Mouse (Mus musculus) stomach, postnatal 0 days (tissue): ENCODE data around the gene Psg22. TPM values are rescaled to one million over a fixed set of nuclear protein-coding genes. Genes with fewer than 3 reads are reported as not detected.
A peak's percentile ranks its signal among the peaks of the same experiment; 100 is the strongest.
"Not testable (repeated sequence)": the region's sequence is repeated elsewhere in the genome, so short reads cannot be mapped to it uniquely, and the experiment has no call there.

ENCODE experiments used
- ATAC-seq: fragments of 200-750 bp; cut with Nextera tagmentation; 2 replicates; pipeline ENCODE4 v1.8.0; 2017; ENCODE audit not compliant: low FRiP score, low TSS enrichment
- DNase-seq: peaks from one replicate; pipeline ENCODE4 v3.0.0-alpha.2; 2016; ENCODE audit warnings: low spot score
- H3K27ac ChIP-seq: fragments of 300-500 bp; sonication (generic); replicated peaks from 2 replicates; pipeline ENCODE4 v1.5.1; 2014; ENCODE audit warnings: mild to moderate bottlenecking, control low read depth
- H3K27me3 ChIP-seq: fragments of 300-500 bp; sonication (generic); 2 replicates; pipeline ENCODE4 v1.6.1; 2014; ENCODE audit warnings: low read length; ENCODE audit not compliant: control insufficient read depth, insufficient read depth
- H3K36me3 ChIP-seq: fragments of 300-500 bp; sonication (generic); 2 replicates; pipeline ENCODE4 v1.6.1; 2014; ENCODE audit warnings: low read length, mixed read lengths; ENCODE audit not compliant: control insufficient read depth, insufficient read depth
- H3K4me1 ChIP-seq: fragments of 300-500 bp; sonication (generic); replicated peaks from 2 replicates; pipeline ENCODE4 v1.6.1; 2014; ENCODE audit warnings: antibody characterized with exemption; ENCODE audit not compliant: control insufficient read depth, insufficient read depth
- H3K4me2 ChIP-seq: fragments of 300-500 bp; sonication (generic); replicated peaks from 2 replicates; pipeline ENCODE4 v1.6.1; 2014; ENCODE audit warnings: low read depth, mild to moderate bottlenecking, control low read depth, moderate library complexity
- H3K4me3 ChIP-seq: fragments of 300-500 bp; sonication (generic); 2 replicates; pipeline ENCODE4 v1.5.1; 2014; ENCODE audit warnings: low read depth, low read length, control low read depth
- H3K9ac ChIP-seq: fragments of 300-500 bp; sonication (generic); 2 replicates; pipeline ENCODE4 v1.6.1; 2014; ENCODE audit warnings: mild to moderate bottlenecking, low read length, control low read depth, mixed read lengths
- H3K9me3 ChIP-seq: fragments of 300-500 bp; sonication (generic); 2 replicates; pipeline ENCODE4 v1.6.1; 2016; ENCODE audit warnings: low read length; ENCODE audit not compliant: control insufficient read depth
- CTCF ChIP-seq: IDR thresholded peaks from 2 replicates; pipeline ENCODE4 v1.5.1; 2016; ENCODE audit warnings: antibody characterized with exemption, low read depth, mild to moderate bottlenecking, moderate library complexity
- EP300 ChIP-seq: optimal IDR thresholded peaks from 2 replicates; pipeline ENCODE3; 2016; ENCODE audit warnings: antibody characterized with exemption
- WGBS: fragments of 180-500 bp; shearing (Covaris S2); extraction: QIAGEN DNeasy Blood & Tissue Kit; methylation state at CpG from one replicate; pipeline ENCODE4 v1.1.7; 2014; 5-methylcytosine and 5-hydroxymethylcytosine counted together
- polyA plus RNA-seq: library from polyadenylated mRNA; unstranded; fragments of >200 nt; fragmentation: Nextera tagmentation; extraction: Ambion mirVana; gene quantifications from 2 replicates; pipeline ENCODE4 v1.2.1, GENCODE M21; 2015

Psg22 gene
- polyA plus RNA-seq, 1 experiment from 2014 or later = not detected

DNA sequence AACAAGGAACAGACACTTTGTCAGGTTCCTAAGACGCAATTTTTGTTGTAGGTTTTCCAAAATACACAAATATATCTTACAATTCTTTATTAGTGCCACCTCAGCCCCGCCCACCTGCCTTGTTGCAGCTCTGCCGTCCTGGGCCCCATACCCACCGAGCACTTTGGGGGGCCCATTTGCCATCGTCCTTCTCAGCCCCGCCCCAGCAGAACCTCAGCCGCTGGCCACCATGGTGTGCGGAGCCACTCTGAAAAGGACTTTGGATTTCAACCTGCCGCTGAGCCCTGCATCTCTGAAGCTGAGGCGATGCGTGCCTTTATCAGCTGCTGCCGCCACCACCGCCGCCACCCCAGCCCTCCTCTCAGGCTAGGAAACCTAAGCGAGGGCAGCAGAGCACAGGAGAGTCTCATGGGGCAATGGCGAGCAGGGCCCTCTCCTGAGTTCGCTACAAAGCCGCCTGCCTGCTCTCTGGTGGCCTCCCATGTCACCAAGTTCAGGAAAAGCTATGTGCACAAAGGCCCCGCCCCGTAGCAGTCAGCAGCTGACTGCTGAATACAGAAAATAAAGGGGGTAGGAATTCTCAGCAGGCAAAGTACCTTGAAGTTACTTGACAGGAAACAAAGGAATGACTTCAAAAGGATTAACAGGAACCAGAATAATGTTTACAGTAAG, 28.4 kb downstream of the Psg22 start:
- TF ChIP-seq EP300 = no peak
- peak; percentile 23 for TF ChIP-seq CTCF
- WGBS = 9% methylated on average over 20 of the region's 20 CpGs
- H3K9ac ChIP-seq = no peak overlapping the region; the same call in 1 of the 2 replicates
- H3K36me3 ChIP-seq = no peaks in the 10 kb centered on the region
- peak overlapping the region; percentile 45 for H3K4me2 ChIP-seq
- ATAC-seq (peak; percentile 84), DNase-seq (peak; percentile 61)
- no peaks in the 10 kb centered on the region for H3K4me1 ChIP-seq
- 0 out of 2 replicates have a peak overlapping the region, but pooled peaks have one; percentile 45 for H3K27ac ChIP-seq
- peak overlapping the region; percentile 21 for H3K4me3 ChIP-seq
- no peaks in the 10 kb centered on the region for H3K9me3 ChIP-seq
- no peaks in the 10 kb centered on the region for H3K27me3 ChIP-seq

DNA sequence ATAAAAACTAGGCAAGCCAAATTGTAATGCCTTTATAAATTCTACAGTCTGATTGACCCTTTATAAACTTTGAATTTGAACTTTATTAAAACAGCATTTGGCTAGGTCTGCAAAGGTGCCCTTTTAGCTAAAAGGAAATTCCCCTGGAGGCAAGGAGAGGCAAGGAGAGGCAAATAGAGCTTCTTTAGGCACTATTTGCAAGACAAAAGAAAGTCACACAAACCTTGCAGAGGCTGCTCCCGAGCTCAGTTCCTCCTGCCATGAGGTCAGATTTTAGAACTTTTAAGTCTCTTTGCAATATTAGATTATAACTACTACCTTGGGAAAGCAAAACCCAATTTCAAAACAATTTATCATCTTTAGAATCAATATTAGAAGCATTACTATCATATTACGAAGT, 29.5 kb downstream of the Psg22 start:
- H3K9me3 ChIP-seq, DNase-seq, ATAC-seq, H3K4me2 ChIP-seq, H3K36me3 ChIP-seq, H3K4me3 ChIP-seq, H3K27ac ChIP-seq, H3K4me1 ChIP-seq, H3K27me3 ChIP-seq, H3K9ac ChIP-seq: not testable (repeated sequence)
- WGBS = 50% methylated on average over 2 of the region's 2 CpGs

DNA sequence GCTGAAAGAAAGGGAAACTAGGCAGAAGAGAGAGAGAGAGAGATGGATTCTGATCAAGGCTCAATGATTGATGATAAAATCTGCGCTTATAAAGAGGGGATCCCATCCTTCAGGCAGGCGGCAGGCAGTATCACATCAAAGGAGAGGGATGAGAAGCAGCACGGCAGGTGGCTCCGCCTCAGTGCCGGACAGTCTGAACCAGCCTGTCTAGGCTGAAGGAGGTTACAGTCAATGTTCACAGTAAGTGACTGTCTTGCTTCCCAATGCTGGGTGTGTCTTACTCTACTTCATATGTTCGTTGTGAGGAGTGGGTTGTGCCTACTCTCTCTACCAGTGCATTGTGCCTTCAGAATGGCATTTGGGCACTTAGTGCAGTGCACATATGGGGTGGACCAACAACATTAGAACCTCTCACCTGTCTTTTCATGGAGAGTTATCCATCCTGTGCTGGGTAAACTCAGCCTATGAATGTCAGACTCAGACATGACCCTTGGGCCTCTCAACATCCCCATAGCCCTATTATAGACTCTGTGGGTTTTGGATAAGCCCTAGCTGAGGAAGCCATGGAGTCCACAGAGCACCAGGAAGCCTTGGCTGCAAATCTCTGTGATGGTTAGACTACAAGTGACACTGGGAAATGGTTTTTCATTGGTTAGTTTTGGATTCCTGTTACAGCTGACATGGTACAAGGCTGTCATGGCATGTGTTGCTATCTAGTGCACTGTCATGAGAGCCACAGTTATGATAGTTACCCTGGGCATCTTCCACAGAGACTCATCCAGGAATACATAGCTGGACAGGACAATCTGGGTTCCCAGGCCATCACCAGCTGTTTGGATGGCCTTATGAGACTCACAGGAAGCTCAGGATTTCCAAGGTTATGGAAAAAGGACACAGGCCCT, 31.4 kb downstream of the Psg22 start:
- ATAC-seq (no peak), DNase-seq (no peak)
- Histone ChIP-seq H3K27ac (no peak overlapping the region), H3K9ac (no peak overlapping the region), H3K27me3 (no peaks in the 10 kb centered on the region), H3K9me3 (no peaks in the 10 kb centered on the region), H3K36me3 (no peaks in the 10 kb centered on the region), H3K4me3 (no peak overlapping the region), H3K4me1 (no peaks in the 10 kb centered on the region), H3K4me2 (no peak overlapping the region)
- WGBS = 28% methylated on average over 6 of the region's 6 CpGs
- TF ChIP-seq CTCF (no peak), EP300 (no peak)

DNA sequence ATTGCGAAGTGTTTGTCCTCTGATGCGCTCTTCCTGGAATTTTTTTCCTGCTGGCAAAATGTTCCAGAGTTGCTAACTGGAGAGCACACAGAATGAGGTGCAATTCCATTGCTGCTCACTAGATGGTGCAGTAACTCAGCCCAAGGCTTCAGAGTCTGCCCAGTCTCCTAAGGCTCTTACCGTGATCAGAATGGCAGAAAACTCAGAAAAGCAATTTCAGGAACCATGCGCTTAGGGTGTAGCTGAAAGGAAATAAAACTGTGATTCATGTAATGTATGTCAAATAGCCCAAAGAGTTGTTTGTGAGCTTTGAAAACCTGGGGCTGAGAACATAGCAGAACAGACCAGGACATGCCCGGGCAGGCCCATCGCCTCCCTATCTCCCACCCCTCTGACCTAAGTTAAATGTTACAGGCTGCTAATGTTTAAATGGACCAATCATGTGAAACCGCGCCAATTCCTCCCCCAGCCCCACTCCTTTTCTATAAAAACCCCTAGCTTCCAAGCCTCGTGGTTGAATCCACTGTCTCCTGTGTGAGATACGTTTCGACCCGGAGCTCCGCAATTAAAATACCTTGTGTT, 32.1 kb downstream of the Psg22 start:
- not testable (repeated sequence) for H3K36me3 ChIP-seq, H3K27ac ChIP-seq, H3K27me3 ChIP-seq, H3K4me3 ChIP-seq, H3K9ac ChIP-seq, H3K4me2 ChIP-seq, H3K4me1 ChIP-seq, H3K9me3 ChIP-seq
- ATAC-seq (peak; percentile 59; the same call in 1 of the 2 replicates), DNase-seq (peak; percentile 69)
- peak; percentile 91 for TF ChIP-seq CTCF
- 58% methylated on average over 11 of the region's 13 CpGs for WGBS

DNA sequence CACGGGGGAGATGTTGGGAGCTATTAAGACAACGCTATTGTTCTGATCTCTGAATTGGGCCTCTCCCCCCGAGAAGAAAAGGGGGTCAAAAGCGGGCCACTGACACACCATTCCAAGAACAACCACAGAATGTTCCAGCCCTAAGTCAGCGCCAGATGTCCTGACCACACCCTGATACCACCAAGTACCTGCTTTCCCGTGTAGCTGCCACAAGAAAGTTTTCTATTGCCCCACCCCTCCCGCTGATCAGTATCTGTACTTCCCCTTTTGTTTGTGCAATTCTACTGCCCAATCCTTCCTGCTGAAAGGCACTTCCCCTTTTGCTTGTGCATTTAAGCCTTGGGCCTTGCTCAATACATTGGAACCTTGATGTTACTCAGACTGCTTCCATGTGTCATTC, 42.3 kb downstream of the Psg22 start:
- not testable (repeated sequence) for H3K27ac ChIP-seq, H3K27me3 ChIP-seq, H3K36me3 ChIP-seq, H3K9me3 ChIP-seq, H3K9ac ChIP-seq, ATAC-seq, H3K4me2 ChIP-seq, H3K4me3 ChIP-seq, H3K4me1 ChIP-seq
- peak; percentile 18 for DNase-seq
- 78% methylated on average over 7 of the region's 7 CpGs for WGBS

DNA sequence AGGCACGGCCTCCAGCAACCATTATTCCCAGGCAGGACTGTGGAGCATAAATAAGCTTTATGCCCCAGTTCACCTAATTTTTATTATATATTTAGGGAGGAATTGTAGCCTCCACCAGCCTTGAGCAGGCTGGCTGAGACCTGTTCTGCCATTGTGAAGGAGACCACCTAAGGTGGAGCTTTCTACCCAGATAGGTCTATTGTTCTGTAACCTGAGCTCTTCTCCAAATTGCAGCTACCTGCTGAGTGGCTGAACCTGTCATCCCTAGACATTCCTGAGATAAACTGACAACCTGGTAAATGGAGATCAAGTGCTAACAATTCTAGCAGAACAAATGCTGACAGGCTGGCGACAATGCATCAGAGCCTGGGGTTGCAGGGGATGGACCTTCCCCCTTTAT, 45.0 kb downstream of the Psg22 start:
- H3K4me3 ChIP-seq, DNase-seq, H3K27ac ChIP-seq, H3K36me3 ChIP-seq, ATAC-seq, H3K4me2 ChIP-seq, H3K9ac ChIP-seq, H3K27me3 ChIP-seq, H3K4me1 ChIP-seq, H3K9me3 ChIP-seq: not testable (repeated sequence)
- WGBS = no CpG with 5 or more reads among the region's 2 CpGs

Other genes with a start within 250 kb of the Psg22 start
- gene Psg26, start 233.9 kb upstream of the Psg22 start, polyA plus RNA-seq = not detected in 2 replicates
- not detected in 2 replicates for gene Psg25, start 185.8 kb upstream of the Psg22 start, polyA plus RNA-seq
- gene Psg27, start 150.8 kb upstream of the Psg22 start, polyA plus RNA-seq = not detected in 2 replicates
- not detected in 2 replicates for gene Psg23, start 101.6 kb upstream of the Psg22 start, polyA plus RNA-seq
- gene Psg21, start 61.4 kb upstream of the Psg22 start, polyA plus RNA-seq = not detected in 2 replicates
- not detected in 2 replicates for gene Psg20, start 31.9 kb upstream of the Psg22 start, polyA plus RNA-seq
- gene Psg19, start 80.4 kb downstream of the Psg22 start, polyA plus RNA-seq = not detected in 2 replicates
- 0.06 and 0.08 TPM in 2 replicates for gene Psg17, start 103.5 kb downstream of the Psg22 start, polyA plus RNA-seq
- 1.3 and 1.4 TPM in 2 replicates for gene Mill2, start 121.9 kb downstream of the Psg22 start, polyA plus RNA-seq
- gene Pglyrp1, start 153.2 kb downstream of the Psg22 start, polyA plus RNA-seq = 103 and 110 TPM in 2 replicates
- gene Ccdc61, start 192.3 kb downstream of the Psg22 start, polyA plus RNA-seq = 15.4 and 19.1 TPM in 2 replicates
- gene Nova2, start 207.8 kb downstream of the Psg22 start, polyA plus RNA-seq = 0.18 and 0.22 TPM in 2 replicates